Mouse (Mus musculus) erythroid progenitor cell, adult 5-6 weeks (primary cell): ENCODE results near the gene Ret. TPM values are rescaled to one million over a fixed set of nuclear protein-coding genes. Genes with fewer than 3 reads are reported as not detected.

ENCODE experiments used
- ATAC-seq: replicated peaks from 2 replicates; pipeline ENCODE4 v1.8.0; 2016; ENCODE audit warnings: moderate number of reproducible peaks, mild to moderate bottlenecking, moderate TSS enrichment, inconsistent platforms; ENCODE audit not compliant: poor library complexity, low FRiP score, severe bottlenecking
- total RNA-seq, 2 experiments: library from RNA; stranded (forward) in 1 of 2; stranded (reverse) in 1 of 2; fragments of 150-400 nt in 1 of 2; fragments of 186-747, 209-891 nt in 1 of 2; gene quantifications; 2 replicates each; pipeline versions ENCODE4 v1.2.3 to v1.2.4; 2015 to 2017; ENCODE audit warnings: low replicate concordance in 2 of 2

Gene Ret
- total RNA-seq, 2 experiments from 2014 or later, result not detected

GRCm38 (mm10) chr6:118179316-118180084 is 18.0 kb downstream of the Ret start:
- peak; percentile 76 for ATAC-seq

- no peak for ATAC-seq
Observed at GRCm38 (mm10) chr6:118173975-118174328, 23.6 kb downstream of the Ret start.

GRCm38 (mm10) chr6:118173251-118173974 is 24.1 kb downstream of the Ret start:
- ATAC-seq, result no peak

- ATAC-seq, result no peak
Observed at GRCm38 (mm10) chr6:118171386-118171785, 26.1 kb downstream of the Ret start.

- no peak for ATAC-seq
Observed at GRCm38 (mm10) chr6:118168106-118168505, 29.4 kb downstream of the Ret start.

GRCm38 (mm10) chr6:118167013-118167412 is 30.5 kb downstream of the Ret start:
- no peak for ATAC-seq

GRCm38 (mm10) chr6:118165516-118165915 is 32.0 kb downstream of the Ret start:
- no peak for ATAC-seq

- no peak for ATAC-seq
Observed at GRCm38 (mm10) chr6:118164691-118165090, 32.8 kb downstream of the Ret start.

GRCm38 (mm10) chr6:118163086-118163485 is 34.4 kb downstream of the Ret start:
- ATAC-seq, result no peak

GRCm38 (mm10) chr6:118162457-118163082 is 34.9 kb downstream of the Ret start:
- ATAC-seq, result no peak

GRCm38 (mm10) chr6:118153091-118153490 is 44.4 kb downstream of the Ret start:
- no peak for ATAC-seq

GRCm38 (mm10) chr6:118150988-118151387 is 46.5 kb downstream of the Ret start:
- no peak for ATAC-seq

GRCm38 (mm10) chr6:118150538-118150937 is 47.0 kb downstream of the Ret start:
- no peak for ATAC-seq

- no peak for ATAC-seq
Observed at GRCm38 (mm10) chr6:118150128-118150527, 47.4 kb downstream of the Ret start.

GRCm38 (mm10) chr6:118140961-118141360 is 56.6 kb downstream of the Ret start:
- no peak for ATAC-seq

- peak; percentile 94 for ATAC-seq
Observed at GRCm38 (mm10) chr6:118138731-118139709, 58.5 kb downstream of the Ret start, which contains the start of gene Csgalnact2. TSS of gene Csgalnact2 (minus strand) at chr6:118139140.

GRCm38 (mm10) chr6:118137148-118137547 is 60.4 kb downstream of the Ret start:
- ATAC-seq, result no peak

GRCm38 (mm10) chr6:118134461-118134860 is 63.1 kb downstream of the Ret start:
- ATAC-seq, result no peak

- no peak for ATAC-seq
Observed at GRCm38 (mm10) chr6:118130022-118130421, 67.5 kb downstream of the Ret start.
